ENCODE assay signal across 9 mouse cellular contexts in the genomic region with DNA sequence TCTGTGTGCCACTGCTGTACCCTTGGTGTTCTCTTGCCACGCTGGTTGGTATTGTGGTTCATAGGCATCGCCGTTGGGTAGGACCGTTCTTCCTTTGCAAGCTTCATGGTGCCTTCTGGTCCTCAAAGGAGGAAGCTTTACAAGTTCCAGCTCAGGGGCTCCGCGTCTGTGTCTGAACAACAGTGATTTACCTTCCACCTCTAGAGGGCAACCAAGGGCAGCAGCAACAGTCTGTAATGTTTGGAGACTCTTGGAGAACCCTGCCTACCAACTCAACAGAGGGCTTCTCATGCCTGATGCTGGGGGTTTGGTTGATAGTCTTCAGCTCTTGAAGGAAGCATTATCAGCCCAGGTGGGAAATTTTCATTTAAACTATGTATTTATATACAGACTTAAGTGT. TPM values are rescaled to one million over a fixed set of nuclear protein-coding genes. Genes with fewer than 3 reads are reported as not detected.
DNase-seq lines count a peak whose midpoint lies in the region; TF ChIP-seq lines count a peak whose summit lies in the region.
"Had no signal": no experiment of that assay in that cellular context is flagged by ENCODE, and none has a peak within 500 bp of the region (broad histone marks: within the 10 kb centered on the region; RNA-seq: fewer than 3 reads in every experiment).

No protein-coding gene starts in this region.

- no peak overlapping the region for H3K4me3 ChIP-seq in gastrocnemius, adult 2 months
- H3K4me3 ChIP-seq in embryonic fibroblast, embryonic 13.5 days (ENCODE audit: insufficient read depth, low read length) = no peak overlapping the region

- peak; percentile 53 for DNase-seq in gastrocnemius, adult 2 months
- DNase-seq in gastrocnemius, adult 8-10 months (ENCODE audit: low spot score in 2 of 2) = no peak
- DNase-seq in CD4-positive helper T cell, adult 2 months (ENCODE audit: low read depth, low spot score) = peak; percentile 53
- peak; percentile 60 for DNase-seq in brain, adult 2 months (ENCODE audit: low read depth, low spot score)
- DNase-seq in layer of hippocampus, adult 11-12 months (ENCODE audit: low spot score) = peak; percentile 54
- peak; percentile 65 for DNase-seq in lung, postnatal 36 days
- DNase-seq in thymus, postnatal 10 days (ENCODE audit: low spot score in 2 of 2) = peak; percentile 27 to 63

- peak; percentile 76 for TF ChIP-seq CTCF in gastrocnemius, adult 2 months (IDR thresholded peaks at IDR 0.05)
- 0 out of 2 replicates have a peak, but pooled peaks have one; percentile 1 for TF ChIP-seq CTCF in embryonic fibroblast, embryonic 13.5 days (IDR thresholded peaks at IDR 0.05; ENCODE audit: borderline replicate concordance, insufficient read depth, low read length)

- no peak for TF ChIP-seq POLR2A in embryonic fibroblast, embryonic 13.5 days (IDR thresholded peaks at IDR 0.05; ENCODE audit: low read depth, low read length)

- intact Hi-C loops in gastrocnemius, adult 2 months (cut with DNase I) = loop anchor here (2.0 kb wide), 1 partner anchor 168 kb away; no protein-coding TSS in a partner anchor

- no peak overlapping the region for H3K27ac ChIP-seq in gastrocnemius, adult 2 months
- no peak overlapping the region for H3K27ac ChIP-seq in embryonic fibroblast, embryonic 13.5 days (ENCODE audit: insufficient read depth, low read length)

- no peaks in the 10 kb centered on the region for H3K4me1 ChIP-seq in embryonic fibroblast, embryonic 13.5 days (ENCODE audit: control insufficient read depth, insufficient read depth, low read length)

RNA-seq across cellular contexts. Expression of a gene that starts 7.8 kb away (rescaled TPM):
- total RNA-seq in gastrocnemius, adult 2 months (2021) = under 1 TPM; 0.20 to 0.38 TPM
- under 1 TPM in 3 of 4 experiments, not detected in 1; 0.13 to 0.31 (median 0.20) TPM for total RNA-seq in gastrocnemius, adult 8-10 months (2022)
- polyA plus RNA-seq in embryonic fibroblast, embryonic 13.5 days (2011; ENCODE audit: insufficient read length, low read depth, missing spikeins) = not detected in 2 replicates
- polyA plus RNA-seq: intestine, embryonic 14.5 days had no signal

Comparison
In these comparisons a context has a peak if more than half of its experiments do, and no peak if none do; other contexts are left out.
1. DNase-seq: peak in gastrocnemius, adult 2 months (single experiment), CD4-positive helper T cell, adult 2 months (single experiment), brain, adult 2 months (single experiment), layer of hippocampus, adult 11-12 months (single experiment), lung, postnatal 36 days (single experiment) and thymus, postnatal 10 days (2 of 2); none in gastrocnemius, adult 8-10 months (0 of 2).